Mouse (Mus musculus) small intestine, adult 2 months (tissue): Measurements from ENCODE around the gene Prpf8. TPM values are rescaled to one million over a fixed set of nuclear protein-coding genes. Genes with fewer than 3 reads are reported as not detected.
A peak's percentile ranks its signal among the peaks of the same experiment; 100 is the strongest.

ENCODE experiments used
- H3K27ac ChIP-seq: fragments of 200-500 bp; 2 replicates; pipeline ENCODE4 v1.5.1; 2012; ENCODE audit warnings: low read depth, low read length, control low read depth, inconsistent platforms; ENCODE audit not compliant: insufficient read depth
- H3K27me3 ChIP-seq: fragments of 200-500 bp; 2 replicates; pipeline ENCODE4 v1.6.1; 2012; ENCODE audit warnings: mild to moderate bottlenecking, moderate library complexity, low read length, inconsistent platforms; ENCODE audit not compliant: control insufficient read depth, insufficient read depth
- H3K36me3 ChIP-seq: fragments of 200-500 bp; 2 replicates; pipeline ENCODE4 v1.6.1; 2012; ENCODE audit warnings: mild to moderate bottlenecking, low read length, control low read depth, inconsistent platforms; ENCODE audit not compliant: control insufficient read depth, insufficient read depth
- H3K4me1 ChIP-seq: fragments of 200-500 bp; 2 replicates; pipeline ENCODE4 v1.6.1; 2012; ENCODE audit warnings: low read length, inconsistent platforms, mixed read lengths; ENCODE audit not compliant: control insufficient read depth, insufficient read depth, insufficient read length
- H3K4me3 ChIP-seq: fragments of 200-500 bp; 2 replicates; pipeline ENCODE4 v1.5.1; 2012; ENCODE audit warnings: low read depth, mild to moderate bottlenecking, control low read depth, inconsistent platforms, low read length, moderate library complexity
- CTCF ChIP-seq: fragments of 200-500 bp; IDR thresholded peaks from 2 replicates; pipeline ENCODE4 v1.5.1; 2012; ENCODE audit warnings: low read depth, mild to moderate bottlenecking, control low read depth, inconsistent platforms, low read length, moderate library complexity, mixed read lengths; ENCODE audit not compliant: insufficient replicate concordance, insufficient read length; ENCODE audit errors: extremely low read depth
- POLR2A ChIP-seq: fragments of 200-500 bp; IDR thresholded peaks from 2 replicates; pipeline ENCODE4 v1.6.1; 2012; ENCODE audit warnings: low read depth, mild to moderate bottlenecking, control low read depth, inconsistent platforms, low read length, moderate library complexity
- WGBS: fragments of 180-500 bp; shearing (Covaris S2); methylation state at CpG from one replicate; pipeline ENCODE4 v1.1.7; 2018; 5-methylcytosine and 5-hydroxymethylcytosine counted together
- polyA plus RNA-seq: library from polyadenylated mRNA; depleted of rRNA; stranded (reverse); fragments of >200 nt; gene quantifications from 2 replicates; pipeline ENCODE4 v1.2.3, GENCODE M21; 2012

The Prpf8 gene
- polyA plus RNA-seq, 1 experiment: 44.2 TPM

- 22% methylated on average over 1 of the region's 1 CpGs for WGBS
- Histone ChIP-seq H3K27ac (no peak overlapping the region), H3K4me3 (no peak overlapping the region), H3K4me1 (no peaks in the 10 kb centered on the region), H3K36me3 (peaks cover 89% of the 10 kb centered on the region), H3K27me3 (no peaks in the 10 kb centered on the region)
- no peak for TF ChIP-seq POLR2A
- TF ChIP-seq CTCF: no peak
These were observed 11.5 kb downstream of the Prpf8 start for GRCm38 (mm10) chr11:75498126-75498525.

- WGBS: 94% methylated on average over 4 of the region's 4 CpGs
- no peak overlapping the region for H3K27ac ChIP-seq
- H3K4me1 ChIP-seq: peaks cover 11% of the 10 kb centered on the region
- peaks cover 51% of the 10 kb centered on the region for H3K36me3 ChIP-seq
- H3K4me3 ChIP-seq: no peak overlapping the region
- H3K27me3 ChIP-seq: no peaks in the 10 kb centered on the region
- no peak for TF ChIP-seq POLR2A
- no peak for TF ChIP-seq CTCF
These were observed 21.5 kb downstream of the Prpf8 start for GRCm38 (mm10) chr11:75508162-75508561.

- TF ChIP-seq CTCF (no peak), POLR2A (no peak)
- H3K27ac ChIP-seq: peak overlapping the region; percentile 98
- H3K4me1 ChIP-seq: peaks cover 11% of the 10 kb centered on the region
- no peaks in the 10 kb centered on the region for H3K27me3 ChIP-seq
- 63% methylated on average over 8 of the region's 8 CpGs for WGBS
- no peak overlapping the region for H3K4me3 ChIP-seq
- H3K36me3 ChIP-seq: peaks cover 44% of the 10 kb centered on the region
These were observed 22.3 kb downstream of the Prpf8 start for GRCm38 (mm10) chr11:75508904-75509303.

GRCm38 (mm10) chr11:75509741-75510626, 23.4 kb downstream of the Prpf8 start, which contains the start of gene Rilp:
TSS of gene Rilp (plus strand) at chr11:75510094.
- WGBS: 2% methylated on average over 43 of the region's 43 CpGs
- no peaks in the 10 kb centered on the region for H3K27me3 ChIP-seq
- H3K4me3 ChIP-seq: peak within 1 kb of the TSS; percentile 88
- H3K4me1 ChIP-seq: peaks cover 11% of the 10 kb centered on the region
- peaks cover 34% of the 10 kb centered on the region for H3K36me3 ChIP-seq
- peak within 1 kb of the TSS; percentile 98 for H3K27ac ChIP-seq
- TF ChIP-seq CTCF: peak; percentile 10; the same call in 1 of the 2 replicates
- TF ChIP-seq POLR2A: no peak

- H3K27ac ChIP-seq: peak overlapping the region; percentile 98
- no peaks in the 10 kb centered on the region for H3K27me3 ChIP-seq
- H3K36me3 ChIP-seq: peaks cover 30% of the 10 kb centered on the region
- H3K4me3 ChIP-seq: peak overlapping the region; percentile 88
- TF ChIP-seq POLR2A (peak; percentile 79; the same call in 1 of the 2 replicates), CTCF (peak; percentile 84)
- WGBS: 2% methylated on average over 24 of the region's 24 CpGs
- peaks cover 11% of the 10 kb centered on the region for H3K4me1 ChIP-seq
These were observed 24.0 kb downstream of the Prpf8 start for GRCm38 (mm10) chr11:75510627-75510993.

GRCm38 (mm10) chr11:75511213-75511612, 24.6 kb downstream of the Prpf8 start:
- Histone ChIP-seq H3K4me3 (no peak overlapping the region), H3K4me1 (peaks cover 11% of the 10 kb centered on the region), H3K36me3 (peaks cover 26% of the 10 kb centered on the region), H3K27ac (no peak overlapping the region), H3K27me3 (no peaks in the 10 kb centered on the region)
- no peak for TF ChIP-seq CTCF
- no peak for TF ChIP-seq POLR2A
- WGBS: 76% methylated on average over 6 of the region's 6 CpGs

GRCm38 (mm10) chr11:75512301-75513018, 25.8 kb downstream of the Prpf8 start:
- TF ChIP-seq POLR2A: no peak
- TF ChIP-seq CTCF: no peak
- Histone ChIP-seq H3K27me3 (no peaks in the 10 kb centered on the region), H3K4me3 (no peak overlapping the region), H3K36me3 (peaks cover 21% of the 10 kb centered on the region), H3K27ac (no peak overlapping the region), H3K4me1 (peaks cover 11% of the 10 kb centered on the region)
- 85% methylated on average over 9 of the region's 9 CpGs for WGBS
